Mouse (Mus musculus): ENCODE results near the gene Gm15557.

- no peak for TF ChIP-seq CTCF (conservative IDR thresholded peaks at IDR 0.05; ENCODE audit: low read length)
- TF ChIP-seq NANOG (IDR thresholded peaks at IDR 0.05; ENCODE audit: borderline replicate concordance, low read length), result no peak
Measured at GRCm38 (mm10) chr2:155973348-155973747, 32.8 kb downstream of the Gm15557 start.
